Mouse (Mus musculus): Measurements from ENCODE around the gene Nrip1.

- TF ChIP-seq GATA2 (IDR thresholded peaks at IDR 0.05; ENCODE audit: borderline replicate concordance, low read depth, low read length): no peak
- TF ChIP-seq CTCF (IDR thresholded peaks at IDR 0.05; ENCODE audit: low read depth, low read length): no peak
- TF ChIP-seq POLR2AphosphoS5 (IDR thresholded peaks at IDR 0.05; ENCODE audit: insufficient replicate concordance, low read depth, low read length): no peak
These were observed 110.2 kb downstream of the Nrip1 start for GRCm38 (mm10) chr16:76263393-76263792.
